8 mouse cellular contexts compared by ENCODE assay signal in the genomic region with DNA sequence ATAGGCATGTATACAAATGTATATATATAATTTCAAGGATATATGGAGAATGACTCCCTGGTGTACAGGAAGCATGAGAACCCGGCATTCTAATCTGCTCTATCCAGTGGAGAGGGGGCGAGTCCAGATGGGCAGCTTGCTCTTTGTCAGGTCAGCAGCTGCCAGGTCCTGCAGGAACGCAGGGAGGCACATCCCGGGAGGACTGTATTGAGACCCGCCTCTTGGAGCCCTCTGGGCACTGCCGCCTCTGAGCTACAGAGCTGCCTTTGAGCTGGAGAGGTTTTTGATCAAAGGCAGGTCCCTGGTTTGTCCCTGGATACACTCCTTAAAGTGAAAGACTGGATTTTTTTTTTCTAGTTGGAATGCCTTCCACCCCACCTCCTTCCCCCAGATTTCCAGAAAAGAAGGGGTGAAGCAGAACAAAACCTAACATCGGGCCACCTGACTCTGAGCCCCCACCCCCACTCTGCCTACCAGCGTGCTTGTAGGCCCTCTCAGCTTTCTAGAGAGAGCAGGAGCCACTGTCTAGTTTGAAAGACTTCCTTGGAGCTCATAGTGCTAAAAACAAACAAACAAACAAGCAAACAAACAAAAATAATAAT. TPM values are rescaled to one million over a fixed set of nuclear protein-coding genes. Genes with fewer than 3 reads are reported as not detected.
A peak's percentile ranks its signal among the peaks of the same experiment; 100 is the strongest.
DNase-seq lines count a peak whose midpoint lies in the region; ATAC-seq and TF ChIP-seq lines count a peak whose summit lies in the region.
"Had no signal": no experiment of that assay in that cellular context is flagged by ENCODE, and none has a peak within 500 bp of the region (broad histone marks: within the 10 kb centered on the region; RNA-seq: fewer than 3 reads in every experiment).

Gene Lamp5 (plus strand): TSS at position 552 of the 602 bp plus-strand sequence.

- no peak for DNase-seq in liver, embryonic 11.5 days (ENCODE audit: low spot score)
- DNase-seq in liver, result no peak
- DNase-seq in left cerebral cortex, postnatal 36 days (ENCODE audit: low spot score in 2 of 2), result no peak
- no peak for DNase-seq in lung, adult 2 months
- no peak for DNase-seq in cerebellum, adult 8-10 months

- peaks cover 10% of the 10 kb centered on the region; the same call in 1 of the 2 replicates for H3K27me3 ChIP-seq in liver, embryonic 11.5 days (replicated peaks; ENCODE audit: control insufficient read depth, insufficient read depth, low read length)
- no peaks in the 10 kb centered on the region for H3K27me3 ChIP-seq in forebrain, embryonic 15.5 days
- 0 out of 2 replicates have a peak, but pooled peaks cover 4% of the 10 kb centered on the region for H3K27me3 ChIP-seq in stomach, embryonic 15.5 days (replicated peaks)

- H3K9ac ChIP-seq in liver, embryonic 11.5 days (ENCODE audit: low read depth, low read length), result no peak within 1 kb of the TSS
- no peak within 1 kb of the TSS for H3K9ac ChIP-seq in forebrain, embryonic 15.5 days (replicated peaks)
- H3K9ac ChIP-seq in stomach, embryonic 15.5 days, result no peak within 1 kb of the TSS

- intact Hi-C loops in left cerebral cortex, postnatal 36 days (cut with DNase I), result no loop called here

- H3K36me3 ChIP-seq in liver, embryonic 11.5 days (ENCODE audit: control insufficient read depth, insufficient read depth, low read length), result no peaks in the 10 kb centered on the region
- no peaks in the 10 kb centered on the region for H3K36me3 ChIP-seq in forebrain, embryonic 15.5 days
- no peaks in the 10 kb centered on the region for H3K36me3 ChIP-seq in stomach, embryonic 15.5 days

- H3K4me3 ChIP-seq in liver, embryonic 11.5 days (ENCODE audit: low read depth, low read length), result no peak within 1 kb of the TSS
- peak within 1 kb of the TSS; percentile 17 for H3K4me3 ChIP-seq in forebrain, embryonic 15.5 days
- no peak within 1 kb of the TSS for H3K4me3 ChIP-seq in stomach, embryonic 15.5 days (replicated peaks)
- H3K4me3 ChIP-seq in lung, adult 2 months (replicated peaks; ENCODE audit: extremely low read depth, low read depth, low read length), result no peak within 1 kb of the TSS

- H3K4me2 ChIP-seq in liver, embryonic 11.5 days, result peak within 1 kb of the TSS; percentile 24; the same call in 1 of the 2 replicates
- peak within 1 kb of the TSS; percentile 40 for H3K4me2 ChIP-seq in forebrain, embryonic 15.5 days (replicated peaks)
- peak within 1 kb of the TSS; percentile 31 for H3K4me2 ChIP-seq in stomach, embryonic 15.5 days

- 10% methylated on average over 8 of the region's 8 CpGs for WGBS in liver, embryonic 11.5 days
- 5% methylated on average over 8 of the region's 8 CpGs for WGBS in forebrain, embryonic 15.5 days
- WGBS in stomach, embryonic 15.5 days, result 8% methylated on average over 8 of the region's 8 CpGs
- 19% methylated on average over 8 of the region's 8 CpGs for WGBS in lung, adult 2 months

- no peak for TF ChIP-seq POLR2A in lung, adult 2 months (IDR thresholded peaks at IDR 0.05; ENCODE audit: borderline replicate concordance, extremely low read depth, low read depth, low read length)

- no peak for TF ChIP-seq CTCF in lung, adult 2 months (IDR thresholded peaks at IDR 0.05; ENCODE audit: insufficient read depth, low read length)

- no peak for ATAC-seq in liver, embryonic 11.5 days (replicated peaks; ENCODE audit: low FRiP score)
- ATAC-seq in forebrain, embryonic 15.5 days (replicated peaks), result peak; percentile 72
- no peak for ATAC-seq in stomach, embryonic 15.5 days (ENCODE audit: insufficient read depth, low FRiP score, low read depth)

- H3K4me1 ChIP-seq in liver, embryonic 11.5 days (replicated peaks; ENCODE audit: control insufficient read depth, insufficient read depth, low read length), result no peaks in the 10 kb centered on the region
- H3K4me1 ChIP-seq in forebrain, embryonic 15.5 days, result peaks cover 14% of the 10 kb centered on the region
- no peaks in the 10 kb centered on the region for H3K4me1 ChIP-seq in stomach, embryonic 15.5 days
- no peaks in the 10 kb centered on the region for H3K4me1 ChIP-seq in lung, adult 2 months (ENCODE audit: control insufficient read depth, insufficient read depth, low read length)

- H3K9me3 ChIP-seq in liver, embryonic 11.5 days (ENCODE audit: control insufficient read depth, low read length), result no peaks in the 10 kb centered on the region
- no peaks in the 10 kb centered on the region for H3K9me3 ChIP-seq in forebrain, embryonic 15.5 days
- no peaks in the 10 kb centered on the region for H3K9me3 ChIP-seq in stomach, embryonic 15.5 days

- no peak within 1 kb of the TSS for H3K27ac ChIP-seq in liver, embryonic 11.5 days (ENCODE audit: low read depth, low read length)
- no peak within 1 kb of the TSS for H3K27ac ChIP-seq in forebrain, embryonic 15.5 days (replicated peaks)
- H3K27ac ChIP-seq in stomach, embryonic 15.5 days, result no peak within 1 kb of the TSS
- H3K27ac ChIP-seq: macrophage had no signal

RNA-seq across cellular contexts. Expression of gene Lamp5, which starts in this region (rescaled TPM):
- polyA plus RNA-seq in liver, embryonic 11.5 days (2014; fragmentation: Nextera tagmentation; extraction: Ambion mirVana), result 0.17 and 0.58 TPM in 2 replicates
- 0.86 and 1.5 TPM in 2 replicates for polyA plus RNA-seq in forebrain, embryonic 15.5 days (2015; fragmentation: Nextera tagmentation; extraction: Ambion mirVana)
- 100 to 1,000 TPM; 244 to 278 TPM for total RNA-seq in left cerebral cortex, postnatal 36 days (2021)
- polyA plus RNA-seq in stomach, embryonic 15.5 days (2015; fragmentation: Nextera tagmentation; extraction: Ambion mirVana), result 0.48 and 0.90 TPM in 2 replicates
- polyA plus RNA-seq in lung, adult 2 months (2012; rRNA removed), result not detected in 2 replicates
- polyA plus RNA-seq: macrophage had no signal
